Mouse (Mus musculus) testis, adult 2 months (tissue): Measurements from ENCODE around the gene Bach2. TPM values are rescaled to one million over a fixed set of nuclear protein-coding genes. Genes with fewer than 3 reads are reported as not detected.

Source experiments
- H3K27ac ChIP-seq: fragments of 200-500 bp; 2 replicates; pipeline ENCODE4 v1.5.1; 2012; ENCODE audit warnings: low read depth, low read length; ENCODE audit not compliant: control insufficient read depth, insufficient read depth
- H3K27me3 ChIP-seq: fragments of 200-500 bp; 2 replicates; pipeline ENCODE4 v1.6.1; 2012; ENCODE audit warnings: mild to moderate bottlenecking, low read length, moderate library complexity; ENCODE audit not compliant: control insufficient read depth, insufficient read depth
- H3K36me3 ChIP-seq: fragments of 200-500 bp; 2 replicates; pipeline ENCODE4 v1.6.1; 2012; ENCODE audit warnings: mild to moderate bottlenecking, low read length; ENCODE audit not compliant: control insufficient read depth, insufficient read depth
- H3K4me1 ChIP-seq: fragments of 200-500 bp; 2 replicates; pipeline ENCODE4 v1.6.1; 2012; ENCODE audit warnings: low read length; ENCODE audit not compliant: control insufficient read depth, insufficient read depth
- H3K4me3 ChIP-seq: fragments of 200-500 bp; 2 replicates; pipeline ENCODE4 v1.5.1; 2012; ENCODE audit warnings: low read depth, mild to moderate bottlenecking, low read length, moderate library complexity, mixed read lengths; ENCODE audit not compliant: control insufficient read depth
- CTCF ChIP-seq: fragments of 200-500 bp; IDR thresholded peaks from 2 replicates; pipeline ENCODE4 v1.5.1; 2012; ENCODE audit warnings: low read depth, mild to moderate bottlenecking, inconsistent platforms, low read length, moderate library complexity; ENCODE audit not compliant: control insufficient read depth, insufficient read depth, insufficient replicate concordance
- POLR2A ChIP-seq: fragments of 200-500 bp; IDR thresholded peaks from 2 replicates; pipeline ENCODE4 v1.6.1; 2012; ENCODE audit warnings: low read depth, mild to moderate bottlenecking, inconsistent platforms, low read length, moderate library complexity; ENCODE audit not compliant: control insufficient read depth
- polyA plus RNA-seq: library from polyadenylated mRNA; depleted of rRNA; stranded (reverse); fragments of >200 nt; gene quantifications from 2 replicates; pipeline ENCODE4 v1.2.3, GENCODE M21; 2012

Gene Bach2
- polyA plus RNA-seq, 1 experiment, result 2.3 TPM

GRCm38 (mm10) chr4:32257686-32258085, 19.1 kb downstream of the Bach2 start:
- Histone ChIP-seq H3K4me1 (peaks cover 4% of the 10 kb centered on the region), H3K4me3 (peak overlapping the region; percentile 18; the same call in 1 of the 2 replicates), H3K27ac (no peak overlapping the region), H3K27me3 (no peaks in the 10 kb centered on the region), H3K36me3 (no peaks in the 10 kb centered on the region)
- no peak for TF ChIP-seq POLR2A
- TF ChIP-seq CTCF, result no peak

- TF ChIP-seq CTCF, result no peak
- TF ChIP-seq POLR2A, result no peak
- no peaks in the 10 kb centered on the region for H3K36me3 ChIP-seq
- peaks cover 4% of the 10 kb centered on the region for H3K4me1 ChIP-seq
- H3K27me3 ChIP-seq, result no peaks in the 10 kb centered on the region
- H3K4me3 ChIP-seq, result no peak overlapping the region
- no peak overlapping the region for H3K27ac ChIP-seq
These were observed 19.5 kb downstream of the Bach2 start for GRCm38 (mm10) chr4:32258093-32258492.

- Histone ChIP-seq H3K4me1 (peaks cover 4% of the 10 kb centered on the region), H3K4me3 (no peak overlapping the region), H3K27ac (no peak overlapping the region), H3K36me3 (no peaks in the 10 kb centered on the region), H3K27me3 (no peaks in the 10 kb centered on the region)
- no peak for TF ChIP-seq POLR2A
- TF ChIP-seq CTCF, result no peak
These were observed 20.0 kb downstream of the Bach2 start for GRCm38 (mm10) chr4:32258596-32258995.

DNA sequence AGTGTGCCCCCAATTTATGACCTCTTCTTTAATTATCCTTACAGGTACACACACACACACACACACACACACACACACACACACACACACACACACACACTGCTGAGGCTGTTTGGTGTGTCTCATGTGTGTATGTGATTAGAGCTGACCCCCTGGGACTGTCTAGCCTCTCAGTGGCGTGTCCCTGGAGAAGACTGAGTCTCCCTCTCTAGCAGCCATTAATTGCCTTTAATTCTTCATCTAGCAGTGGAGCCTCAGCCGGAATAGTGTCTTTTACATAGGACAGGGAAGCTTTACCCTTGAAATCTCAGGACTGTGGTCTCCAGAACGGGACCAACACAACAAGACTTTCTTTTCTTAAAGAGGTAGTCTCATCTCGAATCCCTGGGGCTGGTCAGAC, 22.3 kb downstream of the Bach2 start:
- Histone ChIP-seq H3K27ac (no peak overlapping the region), H3K4me1 (peaks cover 4% of the 10 kb centered on the region), H3K4me3 (no peak overlapping the region), H3K36me3 (no peaks in the 10 kb centered on the region), H3K27me3 (no peaks in the 10 kb centered on the region)
- TF ChIP-seq POLR2A (no peak), CTCF (no peak)

- Histone ChIP-seq H3K27ac (no peak overlapping the region), H3K4me3 (no peak overlapping the region), H3K36me3 (no peaks in the 10 kb centered on the region), H3K27me3 (no peaks in the 10 kb centered on the region), H3K4me1 (no peaks in the 10 kb centered on the region)
- TF ChIP-seq POLR2A, result no peak
- TF ChIP-seq CTCF, result no peak
These were observed 24.5 kb downstream of the Bach2 start for GRCm38 (mm10) chr4:32262825-32263684.

DNA sequence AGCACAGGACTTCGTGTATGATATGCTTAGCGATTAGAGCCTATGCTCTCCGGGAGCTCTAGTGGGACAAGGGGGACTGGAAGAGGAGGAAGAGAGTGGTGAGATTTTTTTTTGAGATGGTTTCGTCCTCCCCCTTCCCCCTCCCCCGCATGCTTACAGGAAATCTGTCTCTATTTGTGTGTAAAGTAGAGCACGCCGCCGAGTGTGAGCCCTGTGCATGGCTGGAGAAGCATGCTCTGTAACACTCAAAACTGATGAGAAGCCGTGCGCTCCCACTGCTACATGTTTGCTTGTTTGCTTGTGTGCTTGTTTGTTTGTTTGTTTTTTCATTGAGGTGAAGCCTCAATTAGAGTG, 25.1 kb downstream of the Bach2 start:
- Histone ChIP-seq H3K27me3 (no peaks in the 10 kb centered on the region), H3K36me3 (no peaks in the 10 kb centered on the region), H3K4me3 (no peak overlapping the region), H3K4me1 (no peaks in the 10 kb centered on the region), H3K27ac (no peak overlapping the region)
- TF ChIP-seq POLR2A, result no peak
- TF ChIP-seq CTCF, result no peak

DNA sequence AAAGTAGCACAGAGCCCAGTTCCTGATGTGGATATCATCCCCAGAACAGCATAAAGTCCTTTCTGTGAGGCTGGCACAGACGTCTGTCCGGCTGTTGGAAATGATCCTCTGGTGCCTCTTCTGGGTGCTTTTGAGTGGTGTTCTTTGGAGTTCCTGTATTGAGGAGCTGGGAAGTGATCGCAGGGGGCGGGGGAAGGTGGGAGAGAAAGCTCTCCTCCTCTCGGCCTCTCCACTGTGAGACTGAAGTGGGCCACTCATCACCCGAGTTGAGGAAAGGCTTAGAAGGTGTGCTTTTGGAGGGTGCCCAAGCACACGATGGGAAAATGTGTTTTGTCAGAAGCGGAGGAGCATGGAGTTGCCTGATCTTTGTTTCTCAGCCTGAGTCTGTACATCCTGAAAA, 26.3 kb downstream of the Bach2 start:
- Histone ChIP-seq H3K36me3 (no peaks in the 10 kb centered on the region), H3K27me3 (no peaks in the 10 kb centered on the region), H3K27ac (no peak overlapping the region), H3K4me3 (no peak overlapping the region), H3K4me1 (no peaks in the 10 kb centered on the region)
- TF ChIP-seq POLR2A (no peak), CTCF (no peak)
